Mouse (Mus musculus) forebrain, embryonic 13.5 days (tissue): ENCODE data around the gene Fam118a. TPM values are rescaled to one million over a fixed set of nuclear protein-coding genes. Genes with fewer than 3 reads are reported as not detected.
A peak's percentile ranks its signal among the peaks of the same experiment; 100 is the strongest.

Experiments
- ATAC-seq: fragments of 200-750 bp; cut with Nextera tagmentation; 2 replicates; pipeline ENCODE4 v1.8.0; 2017
- H3K27ac ChIP-seq: fragments of 300-500 bp; sonication (generic); 2 replicates; pipeline ENCODE4 v1.5.1; 2015; ENCODE audit warnings: inconsistent platforms, mild to moderate bottlenecking, moderate library complexity
- H3K27me3 ChIP-seq: fragments of 300-500 bp; sonication (generic); 2 replicates; pipeline ENCODE4 v1.6.1; 2015; ENCODE audit warnings: mild to moderate bottlenecking, inconsistent platforms
- H3K36me3 ChIP-seq: fragments of 300-500 bp; sonication (generic); 2 replicates; pipeline ENCODE4 v1.6.1; 2015; ENCODE audit warnings: mild to moderate bottlenecking, inconsistent platforms; ENCODE audit not compliant: poor library complexity, severe bottlenecking
- H3K4me1 ChIP-seq: fragments of 300-500 bp; sonication (generic); 2 replicates; pipeline ENCODE4 v1.6.1; 2015; ENCODE audit warnings: inconsistent platforms
- H3K4me2 ChIP-seq: fragments of 300-500 bp; sonication (generic); 2 replicates; pipeline ENCODE4 v1.6.1; 2015; ENCODE audit warnings: inconsistent platforms, mild to moderate bottlenecking, moderate library complexity
- H3K4me3 ChIP-seq: fragments of 300-500 bp; sonication (generic); 2 replicates; pipeline ENCODE4 v1.5.1; 2015; ENCODE audit warnings: mild to moderate bottlenecking, inconsistent platforms
- H3K9ac ChIP-seq: fragments of 300-500 bp; sonication (generic); 2 replicates; pipeline ENCODE4 v1.6.1; 2015; ENCODE audit warnings: mild to moderate bottlenecking, inconsistent platforms
- H3K9me3 ChIP-seq: fragments of 300-500 bp; sonication (generic); replicated peaks from 2 replicates; pipeline ENCODE4 v1.6.1; 2016; ENCODE audit warnings: inconsistent platforms
- WGBS: fragments of 180-500 bp; shearing (Covaris S2); methylation state at CpG from one replicate; pipeline ENCODE4 v1.1.7; 2015; 5-methylcytosine and 5-hydroxymethylcytosine counted together
- polyA plus RNA-seq: library from polyadenylated mRNA; unstranded; fragments of >200 nt; fragmentation: Nextera tagmentation; extraction: Ambion mirVana; gene quantifications from 2 replicates; pipeline ENCODE4 v1.2.1, GENCODE M21; 2015

The Fam118a gene
- polyA plus RNA-seq, 1 experiment from 2014 or later: 20.8 TPM

- Histone ChIP-seq H3K4me3 (no peak overlapping the region), H3K27ac (no peak overlapping the region), H3K9ac (no peak overlapping the region), H3K4me1 (peaks cover 5% of the 10 kb centered on the region; the same call in 1 of the 2 replicates), H3K9me3 (no peaks in the 10 kb centered on the region), H3K4me2 (no peak overlapping the region), H3K27me3 (0 out of 2 replicates have a peak, but pooled peaks cover 4% of the 10 kb centered on the region), H3K36me3 (no peaks in the 10 kb centered on the region)
- no peak for ATAC-seq
- 47% methylated on average over 6 of the region's 6 CpGs for WGBS
Measured at GRCm38 (mm10) chr15:84994498-84994897, 34.2 kb upstream of the Fam118a start.

GRCm38 (mm10) chr15:84995041-84995440 is 33.7 kb upstream of the Fam118a start:
- 52% methylated on average over 6 of the region's 6 CpGs for WGBS
- H3K9ac ChIP-seq: no peak overlapping the region
- no peaks in the 10 kb centered on the region for H3K9me3 ChIP-seq
- no peaks in the 10 kb centered on the region for H3K36me3 ChIP-seq
- H3K4me1 ChIP-seq: no peaks in the 10 kb centered on the region
- H3K27me3 ChIP-seq: 0 out of 2 replicates have a peak, but pooled peaks cover 4% of the 10 kb centered on the region
- H3K27ac ChIP-seq: no peak overlapping the region
- no peak overlapping the region for H3K4me3 ChIP-seq
- ATAC-seq: no peak
- no peak overlapping the region for H3K4me2 ChIP-seq

GRCm38 (mm10) chr15:84995967-84996366 is 32.8 kb upstream of the Fam118a start:
- ATAC-seq: no peak
- Histone ChIP-seq H3K9ac (no peak overlapping the region), H3K27ac (no peak overlapping the region), H3K36me3 (no peaks in the 10 kb centered on the region), H3K27me3 (peaks cover 7% of the 10 kb centered on the region; the same call in 1 of the 2 replicates), H3K4me1 (no peaks in the 10 kb centered on the region), H3K4me3 (no peak overlapping the region), H3K9me3 (no peaks in the 10 kb centered on the region), H3K4me2 (no peak overlapping the region)
- 0% methylated on average over 1 of the region's 1 CpGs for WGBS

- H3K4me3 ChIP-seq: no peak overlapping the region
- H3K27me3 ChIP-seq: peaks cover 17% of the 10 kb centered on the region; the same call in 1 of the 2 replicates
- no peak for ATAC-seq
- no peaks in the 10 kb centered on the region for H3K4me1 ChIP-seq
- no peaks in the 10 kb centered on the region for H3K9me3 ChIP-seq
- H3K27ac ChIP-seq: no peak overlapping the region
- 72% methylated on average over 14 of the region's 14 CpGs for WGBS
- H3K36me3 ChIP-seq: no peaks in the 10 kb centered on the region
- H3K4me2 ChIP-seq: no peak overlapping the region
- H3K9ac ChIP-seq: no peak overlapping the region
Measured at GRCm38 (mm10) chr15:84997768-84998454, 30.8 kb upstream of the Fam118a start.

GRCm38 (mm10) chr15:84999911-85000310 is 28.8 kb upstream of the Fam118a start:
- no peaks in the 10 kb centered on the region for H3K4me1 ChIP-seq
- H3K9ac ChIP-seq: no peak overlapping the region
- peaks cover 13% of the 10 kb centered on the region; the same call in 1 of the 2 replicates for H3K27me3 ChIP-seq
- no peak overlapping the region for H3K4me3 ChIP-seq
- 59% methylated on average over 7 of the region's 7 CpGs for WGBS
- no peaks in the 10 kb centered on the region for H3K36me3 ChIP-seq
- no peak overlapping the region for H3K4me2 ChIP-seq
- ATAC-seq: no peak
- H3K27ac ChIP-seq: no peak overlapping the region
- no peaks in the 10 kb centered on the region for H3K9me3 ChIP-seq

GRCm38 (mm10) chr15:85000984-85001982 is 27.5 kb upstream of the Fam118a start:
- H3K27ac ChIP-seq: no peak overlapping the region

GRCm38 (mm10) chr15:85009666-85010065 is 19.1 kb upstream of the Fam118a start:
- no peak for ATAC-seq
- WGBS: 87% methylated on average over 8 of the region's 8 CpGs
- H3K27me3 ChIP-seq: no peaks in the 10 kb centered on the region

More at GRCm38 (mm10) chr15:85000984-85001982, 27.5 kb upstream of the Fam118a start:
- 19% methylated on average over 29 of the region's 29 CpGs for WGBS
- Histone ChIP-seq H3K36me3 (no peaks in the 10 kb centered on the region), H3K4me3 (no peak overlapping the region), H3K9ac (no peak overlapping the region), H3K4me1 (no peaks in the 10 kb centered on the region), H3K9me3 (no peaks in the 10 kb centered on the region), H3K27me3 (peaks cover 13% of the 10 kb centered on the region; the same call in 1 of the 2 replicates), H3K4me2 (0 out of 2 replicates have a peak overlapping the region, but pooled peaks have one; percentile 10)
- peak; percentile 68; the same call in 1 of the 2 replicates for ATAC-seq

GRCm38 (mm10) chr15:85011895-85012661 is 16.7 kb upstream of the Fam118a start:
- no peaks in the 10 kb centered on the region for H3K36me3 ChIP-seq
- H3K4me2 ChIP-seq: no peak overlapping the region
- ATAC-seq: no peak
- H3K27me3 ChIP-seq: peaks cover 7% of the 10 kb centered on the region
- peaks cover 8% of the 10 kb centered on the region for H3K4me1 ChIP-seq
- no peaks in the 10 kb centered on the region for H3K9me3 ChIP-seq
- H3K4me3 ChIP-seq: no peak overlapping the region
- H3K27ac ChIP-seq: no peak overlapping the region
- WGBS: 50% methylated on average over 19 of the region's 19 CpGs
- H3K9ac ChIP-seq: no peak overlapping the region

More at GRCm38 (mm10) chr15:85009666-85010065, 19.1 kb upstream of the Fam118a start:
- H3K9me3 ChIP-seq: no peaks in the 10 kb centered on the region
- no peaks in the 10 kb centered on the region for H3K36me3 ChIP-seq
- H3K4me2 ChIP-seq: no peak overlapping the region
- H3K4me1 ChIP-seq: peaks cover 5% of the 10 kb centered on the region
- H3K9ac ChIP-seq: no peak overlapping the region
- H3K4me3 ChIP-seq: no peak overlapping the region
- no peak overlapping the region for H3K27ac ChIP-seq

GRCm38 (mm10) chr15:85012662-85013054 is 16.1 kb upstream of the Fam118a start:
- Histone ChIP-seq H3K4me1 (peaks cover 12% of the 10 kb centered on the region), H3K36me3 (no peaks in the 10 kb centered on the region), H3K9ac (no peak overlapping the region), H3K27ac (no peak overlapping the region), H3K27me3 (peaks cover 12% of the 10 kb centered on the region), H3K4me3 (no peak overlapping the region), H3K4me2 (no peak overlapping the region), H3K9me3 (no peaks in the 10 kb centered on the region)
- WGBS: 46% methylated on average over 2 of the region's 2 CpGs
- no peak for ATAC-seq

GRCm38 (mm10) chr15:85015771-85016170 is 13.0 kb upstream of the Fam118a start:
- no peaks in the 10 kb centered on the region for H3K9me3 ChIP-seq
- no peak overlapping the region; the same call in 1 of the 2 replicates for H3K27ac ChIP-seq
- no peak overlapping the region for H3K9ac ChIP-seq
- no peak overlapping the region for H3K4me3 ChIP-seq
- H3K27me3 ChIP-seq: peaks cover 17% of the 10 kb centered on the region
- no peak for ATAC-seq
- H3K36me3 ChIP-seq: no peaks in the 10 kb centered on the region
- H3K4me2 ChIP-seq: no peak overlapping the region
- 81% methylated on average over 11 of the region's 11 CpGs for WGBS
- peaks cover 12% of the 10 kb centered on the region for H3K4me1 ChIP-seq

- H3K9me3 ChIP-seq: no peaks in the 10 kb centered on the region
- peaks cover 17% of the 10 kb centered on the region for H3K27me3 ChIP-seq
- peak within 1 kb of the TSS; percentile 45 for H3K4me2 ChIP-seq
- H3K4me1 ChIP-seq: peaks cover 7% of the 10 kb centered on the region
- H3K36me3 ChIP-seq: no peaks in the 10 kb centered on the region
- ATAC-seq: no peak
- no peak within 1 kb of the TSS for H3K27ac ChIP-seq
- no peak within 1 kb of the TSS for H3K9ac ChIP-seq
- 8% methylated on average over 21 of the region's 21 CpGs for WGBS
- peak within 1 kb of the TSS; percentile 9; the same call in 1 of the 2 replicates for H3K4me3 ChIP-seq
Measured at GRCm38 (mm10) chr15:85016951-85017664, 11.6 kb upstream of the Fam118a start, which contains the start of gene Upk3a. Gene Upk3a, plus strand, starts transcription at chr15:85017141.
